Mouse (Mus musculus): ENCODE data around the gene Fbxl13.

Gene Fbxl13

DNA sequence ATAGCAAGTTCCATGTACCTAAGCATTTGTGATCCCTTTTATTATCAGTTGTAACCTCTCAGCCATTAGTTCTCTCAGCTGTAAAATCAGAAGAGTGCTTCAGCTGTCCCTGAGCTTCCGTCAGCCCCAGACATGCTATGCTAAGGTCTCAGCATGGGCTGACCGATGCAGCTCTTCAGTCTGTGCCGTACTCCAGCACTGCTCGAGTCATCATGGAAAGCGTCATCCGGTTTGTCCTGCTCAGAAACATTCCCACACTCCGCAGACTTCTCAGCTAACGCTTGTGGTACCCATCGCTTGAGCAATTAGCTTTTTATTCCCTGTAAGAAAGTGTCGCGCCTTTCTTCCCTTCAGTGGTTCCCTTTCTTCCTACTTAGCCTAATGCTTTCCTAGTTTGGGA lies 146.5 kb downstream of the Fbxl13 start:
- 0 out of 2 replicates have a peak, but pooled peaks cover 3% of the 10 kb centered on the region for H3K4me1 ChIP-seq (replicated peaks; ENCODE audit: low read depth, low read length)
- H3K36me3 ChIP-seq (ENCODE audit: insufficient read depth, low read length), result no peaks in the 10 kb centered on the region
- no peaks in the 10 kb centered on the region for H3K27me3 ChIP-seq (ENCODE audit: insufficient read depth, low read length)
- H3K4me3 ChIP-seq (replicated peaks; ENCODE audit: low read length), result no peak overlapping the region
- TF ChIP-seq NANOG (IDR thresholded peaks at IDR 0.05; ENCODE audit: borderline replicate concordance, low read length) (no peak), POU5F1 (IDR thresholded peaks at IDR 0.05; ENCODE audit: borderline replicate concordance, low read length) (no peak), CTCF (conservative IDR thresholded peaks at IDR 0.05; ENCODE audit: low read length) (no peak)
- H3K9me3 ChIP-seq (ENCODE audit: low read length), result no peaks in the 10 kb centered on the region

DNA sequence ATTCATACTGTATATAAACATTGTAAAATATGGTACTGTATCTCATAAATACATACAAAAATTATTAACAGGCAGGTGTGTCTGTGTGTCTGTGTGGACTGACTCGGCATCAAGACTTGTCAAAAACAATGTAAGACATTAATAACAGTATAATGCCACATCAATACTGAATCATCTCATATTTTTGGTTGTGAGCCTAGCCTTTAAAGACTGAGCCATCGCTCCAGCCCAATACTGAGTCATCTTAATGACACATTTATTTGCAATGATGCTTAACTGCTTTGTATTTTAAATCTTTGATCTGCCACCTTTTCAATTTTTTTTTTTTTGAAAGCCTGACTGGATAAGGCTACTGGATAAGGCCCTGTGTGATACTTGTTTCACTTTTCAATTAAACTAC lies 146.9 kb downstream of the Fbxl13 start:
- Histone ChIP-seq H3K36me3 (ENCODE audit: insufficient read depth, low read length) (no peaks in the 10 kb centered on the region), H3K4me3 (replicated peaks; ENCODE audit: low read length) (no peak overlapping the region), H3K4me1 (replicated peaks; ENCODE audit: low read depth, low read length) (0 out of 2 replicates have a peak, but pooled peaks cover 3% of the 10 kb centered on the region), H3K27me3 (ENCODE audit: insufficient read depth, low read length) (no peaks in the 10 kb centered on the region), H3K9me3 (ENCODE audit: low read length) (no peaks in the 10 kb centered on the region)
- no peak for TF ChIP-seq CTCF (conservative IDR thresholded peaks at IDR 0.05; ENCODE audit: low read length)
- no peak for TF ChIP-seq POU5F1 (IDR thresholded peaks at IDR 0.05; ENCODE audit: borderline replicate concordance, low read length)
- no peak for TF ChIP-seq NANOG (IDR thresholded peaks at IDR 0.05; ENCODE audit: borderline replicate concordance, low read length)

DNA sequence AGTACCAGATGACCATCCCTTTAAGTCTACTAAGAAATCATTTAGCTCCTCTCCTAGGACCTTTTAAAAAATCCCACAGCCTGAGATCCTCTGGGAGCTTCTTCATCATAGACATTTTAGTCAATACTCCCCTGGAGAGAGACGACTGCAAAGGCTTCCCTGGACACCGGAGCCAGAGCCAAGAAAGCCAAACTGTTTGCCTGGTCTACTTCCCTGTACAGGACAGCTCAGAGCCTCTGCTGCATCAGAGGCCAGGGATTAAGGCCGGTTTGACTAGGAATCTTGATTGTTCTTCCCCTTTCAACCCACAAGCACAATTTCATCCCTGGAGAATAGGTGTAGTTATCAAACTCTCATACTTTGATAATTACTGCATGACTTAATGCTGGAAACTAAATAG lies 148.6 kb downstream of the Fbxl13 start:
- no peaks in the 10 kb centered on the region for H3K36me3 ChIP-seq (ENCODE audit: insufficient read depth, low read length)
- H3K4me1 ChIP-seq (replicated peaks; ENCODE audit: low read depth, low read length), result 0 out of 2 replicates have a peak, but pooled peaks cover 3% of the 10 kb centered on the region
- TF ChIP-seq NANOG (IDR thresholded peaks at IDR 0.05; ENCODE audit: borderline replicate concordance, low read length) (no peak), POU5F1 (IDR thresholded peaks at IDR 0.05; ENCODE audit: borderline replicate concordance, low read length) (no peak), CTCF (conservative IDR thresholded peaks at IDR 0.05; ENCODE audit: low read length) (no peak)
- no peak overlapping the region for H3K4me3 ChIP-seq (replicated peaks; ENCODE audit: low read length)
- 0 out of 2 replicates have a peak, but pooled peaks cover 3% of the 10 kb centered on the region for H3K27me3 ChIP-seq (ENCODE audit: insufficient read depth, low read length)
- no peaks in the 10 kb centered on the region for H3K9me3 ChIP-seq (ENCODE audit: low read length)

DNA sequence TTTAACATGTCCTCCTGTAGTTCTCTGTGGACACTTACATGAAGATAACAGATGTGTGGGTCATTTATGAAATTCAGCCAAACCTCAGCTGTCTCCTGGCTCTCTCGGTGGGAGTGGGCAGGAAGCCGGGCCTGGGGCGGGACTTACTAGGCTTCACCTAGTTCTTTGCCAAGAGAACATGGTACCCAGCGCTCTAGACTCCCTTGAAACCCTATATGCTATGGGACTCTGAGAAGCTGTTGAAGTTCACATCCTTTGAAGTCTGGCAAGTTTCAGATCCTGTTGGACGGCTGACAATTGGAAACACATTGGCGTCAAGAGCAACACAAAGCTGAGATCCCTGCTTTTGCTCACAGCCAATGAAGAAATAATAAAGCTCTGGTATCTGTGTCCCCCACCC lies 149.1 kb downstream of the Fbxl13 start:
- TF ChIP-seq POU5F1 (IDR thresholded peaks at IDR 0.05; ENCODE audit: borderline replicate concordance, low read length), result no peak
- no peak for TF ChIP-seq NANOG (IDR thresholded peaks at IDR 0.05; ENCODE audit: borderline replicate concordance, low read length)
- no peak for TF ChIP-seq CTCF (conservative IDR thresholded peaks at IDR 0.05; ENCODE audit: low read length)
- Histone ChIP-seq H3K4me3 (replicated peaks; ENCODE audit: low read length) (no peak overlapping the region), H3K9me3 (ENCODE audit: low read length) (no peaks in the 10 kb centered on the region), H3K27me3 (ENCODE audit: insufficient read depth, low read length) (0 out of 2 replicates have a peak, but pooled peaks cover 3% of the 10 kb centered on the region), H3K36me3 (ENCODE audit: insufficient read depth, low read length) (no peaks in the 10 kb centered on the region), H3K4me1 (replicated peaks; ENCODE audit: low read depth, low read length) (0 out of 2 replicates have a peak, but pooled peaks cover 3% of the 10 kb centered on the region)

DNA sequence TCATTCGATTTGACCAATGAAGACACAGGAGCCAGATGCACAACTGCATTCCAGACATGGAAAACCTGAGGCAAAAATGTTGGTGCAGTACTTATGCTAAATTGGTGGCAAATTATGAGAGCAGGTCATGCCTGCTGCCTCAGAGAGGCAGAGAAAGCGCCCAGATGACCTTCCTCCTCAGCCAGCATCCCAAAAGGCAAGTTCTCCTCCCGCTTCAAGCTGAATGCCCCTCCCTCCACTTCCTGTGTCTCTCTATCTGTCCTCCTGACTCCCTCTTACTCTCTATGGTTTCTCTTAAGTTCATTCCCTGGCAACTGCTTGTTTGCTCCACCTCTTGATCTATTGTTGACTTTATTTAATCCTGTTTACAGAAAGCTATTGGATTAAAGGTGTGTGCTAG lies 150.7 kb downstream of the Fbxl13 start:
- no peak for TF ChIP-seq CTCF (conservative IDR thresholded peaks at IDR 0.05; ENCODE audit: low read length)
- no peak for TF ChIP-seq POU5F1 (IDR thresholded peaks at IDR 0.05; ENCODE audit: borderline replicate concordance, low read length)
- no peak for TF ChIP-seq NANOG (IDR thresholded peaks at IDR 0.05; ENCODE audit: borderline replicate concordance, low read length)

DNA sequence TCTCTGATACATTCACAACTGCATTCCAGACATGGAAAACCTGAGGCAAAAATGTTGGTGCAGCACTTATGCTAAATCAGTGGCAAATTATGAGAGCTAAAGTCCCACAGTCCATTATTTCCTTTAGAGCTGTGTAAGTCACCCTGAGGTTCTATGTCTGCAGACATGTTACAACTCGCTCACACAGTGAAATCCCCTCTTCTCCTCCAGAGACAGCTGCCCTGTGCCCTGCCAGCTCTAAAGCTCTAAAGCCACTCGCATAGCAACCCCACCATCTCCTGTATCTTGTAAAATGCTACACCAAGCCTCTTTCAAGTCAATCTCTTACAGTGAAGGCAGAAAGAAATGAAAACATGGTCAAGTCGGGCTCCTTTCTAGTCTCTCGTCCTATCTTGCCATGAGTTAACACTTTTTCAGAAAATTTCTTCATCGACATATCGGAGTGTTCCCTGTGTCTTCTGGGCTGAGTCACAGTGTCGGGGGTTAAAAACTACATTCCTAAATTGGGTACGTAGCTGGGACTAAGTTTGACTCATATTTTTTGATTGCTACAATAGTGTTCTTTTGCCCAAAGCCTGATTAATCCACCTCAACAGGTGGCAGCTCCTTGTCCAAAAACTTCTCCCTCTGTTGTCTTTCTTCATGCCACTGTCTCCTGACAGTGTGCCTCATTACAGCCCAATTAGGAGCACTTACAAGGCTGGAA lies 152.0 kb downstream of the Fbxl13 start:
- no peaks in the 10 kb centered on the region for H3K36me3 ChIP-seq (ENCODE audit: insufficient read depth, low read length)

More for the DNA sequence above, 150.7 kb downstream of the Fbxl13 start:
- Histone ChIP-seq H3K4me3 (replicated peaks; ENCODE audit: low read length) (no peak overlapping the region), H3K27me3 (ENCODE audit: insufficient read depth, low read length) (0 out of 2 replicates have a peak, but pooled peaks cover 3% of the 10 kb centered on the region), H3K9me3 (ENCODE audit: low read length) (no peaks in the 10 kb centered on the region), H3K36me3 (ENCODE audit: insufficient read depth, low read length) (no peaks in the 10 kb centered on the region), H3K4me1 (replicated peaks; ENCODE audit: low read depth, low read length) (0 out of 2 replicates have a peak, but pooled peaks cover 3% of the 10 kb centered on the region)

DNA sequence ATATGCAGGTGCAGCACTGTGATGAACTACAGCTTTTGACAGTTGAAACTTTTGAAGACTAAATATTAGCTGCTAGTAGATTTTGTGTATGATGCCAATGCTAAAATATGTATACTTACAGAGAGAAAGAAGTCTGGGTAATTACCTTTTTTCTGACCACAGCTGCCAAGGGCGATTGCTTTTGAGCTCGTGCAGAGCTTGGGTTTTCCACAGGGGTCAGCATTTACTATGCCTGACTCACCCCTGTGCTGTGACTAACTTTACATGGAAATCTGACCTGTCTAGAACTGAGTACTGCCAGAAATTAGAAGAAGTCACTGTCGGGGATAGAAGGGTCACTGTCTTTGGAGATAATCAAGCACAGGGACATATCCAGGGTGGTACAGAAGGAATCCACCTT lies 153.2 kb downstream of the Fbxl13 start:
- TF ChIP-seq POU5F1 (IDR thresholded peaks at IDR 0.05; ENCODE audit: borderline replicate concordance, low read length) (no peak), CTCF (conservative IDR thresholded peaks at IDR 0.05; ENCODE audit: low read length) (no peak)
- Histone ChIP-seq H3K36me3 (ENCODE audit: insufficient read depth, low read length) (no peaks in the 10 kb centered on the region), H3K4me1 (replicated peaks; ENCODE audit: low read depth, low read length) (0 out of 2 replicates have a peak, but pooled peaks cover 3% of the 10 kb centered on the region), H3K27me3 (ENCODE audit: insufficient read depth, low read length) (0 out of 2 replicates have a peak, but pooled peaks cover 3% of the 10 kb centered on the region), H3K9me3 (ENCODE audit: low read length) (no peaks in the 10 kb centered on the region), H3K4me3 (replicated peaks; ENCODE audit: low read length) (no peak overlapping the region)

More for the DNA sequence above, 152.0 kb downstream of the Fbxl13 start:
- H3K9me3 ChIP-seq (ENCODE audit: low read length), result no peaks in the 10 kb centered on the region
- 0 out of 2 replicates have a peak, but pooled peaks cover 3% of the 10 kb centered on the region for H3K4me1 ChIP-seq (replicated peaks; ENCODE audit: low read depth, low read length)
- no peak overlapping the region for H3K4me3 ChIP-seq (replicated peaks; ENCODE audit: low read length)
- TF ChIP-seq NANOG (IDR thresholded peaks at IDR 0.05; ENCODE audit: borderline replicate concordance, low read length) (no peak), POU5F1 (IDR thresholded peaks at IDR 0.05; ENCODE audit: borderline replicate concordance, low read length) (no peak)
- 0 out of 2 replicates have a peak, but pooled peaks cover 3% of the 10 kb centered on the region for H3K27me3 ChIP-seq (ENCODE audit: insufficient read depth, low read length)

DNA sequence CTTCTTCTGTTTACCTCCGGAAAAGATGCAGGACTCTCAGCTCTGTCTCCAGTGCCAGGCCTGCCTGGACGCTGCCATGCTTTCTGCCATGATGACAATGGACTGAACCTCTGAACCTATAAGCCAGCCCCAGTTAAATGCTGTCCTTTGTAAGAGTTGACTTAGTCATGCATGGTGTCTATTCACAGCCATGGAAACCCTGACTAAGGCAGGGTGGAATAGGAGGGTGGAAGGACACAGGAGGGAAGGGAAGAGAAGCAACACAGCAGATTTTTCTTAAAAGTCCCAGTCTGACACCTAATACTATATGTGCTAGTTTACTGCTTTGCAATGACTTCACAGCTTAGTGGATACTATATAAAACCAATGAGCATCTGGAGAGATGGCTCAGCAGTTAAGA lies 154.0 kb downstream of the Fbxl13 start:
- H3K4me3 ChIP-seq (replicated peaks; ENCODE audit: low read length), result no peak overlapping the region
- H3K9me3 ChIP-seq (ENCODE audit: low read length), result no peaks in the 10 kb centered on the region
- 0 out of 2 replicates have a peak, but pooled peaks cover 3% of the 10 kb centered on the region for H3K27me3 ChIP-seq (ENCODE audit: insufficient read depth, low read length)
- 0 out of 2 replicates have a peak, but pooled peaks cover 3% of the 10 kb centered on the region for H3K4me1 ChIP-seq (replicated peaks; ENCODE audit: low read depth, low read length)
- H3K36me3 ChIP-seq (ENCODE audit: insufficient read depth, low read length), result no peaks in the 10 kb centered on the region
- TF ChIP-seq POU5F1 (IDR thresholded peaks at IDR 0.05; ENCODE audit: borderline replicate concordance, low read length), result no peak
- no peak for TF ChIP-seq NANOG (IDR thresholded peaks at IDR 0.05; ENCODE audit: borderline replicate concordance, low read length)
- no peak for TF ChIP-seq CTCF (conservative IDR thresholded peaks at IDR 0.05; ENCODE audit: low read length)
